Mouse (Mus musculus): ENCODE measurements around the gene Tubg1.
"Not testable (repeated sequence)": the region's sequence is repeated elsewhere in the genome, so short reads cannot be mapped to it uniquely, and the experiment has no call there.

The Tubg1 gene

GRCm38 (mm10) chr11:101098231-101098630 lies 21.5 kb upstream of the Tubg1 start:
- no peak for DNase-seq (ENCODE audit: low read depth in 1 of 2, low spot score in 2 of 2)

- no peak for DNase-seq (ENCODE audit: low read depth in 1 of 2, low spot score in 2 of 2)
Measured at GRCm38 (mm10) chr11:101103011-101103410, 16.7 kb upstream of the Tubg1 start.

- DNase-seq (ENCODE audit: low read depth in 1 of 2, low spot score in 2 of 2): no peak
Measured at GRCm38 (mm10) chr11:101109351-101109750, 10.4 kb upstream of the Tubg1 start.

- no peak for DNase-seq (ENCODE audit: low read depth in 1 of 2, low spot score in 2 of 2)
Measured at GRCm38 (mm10) chr11:101110708-101111107, 9.0 kb upstream of the Tubg1 start.

- no peak for DNase-seq (ENCODE audit: low read depth in 1 of 2, low spot score in 2 of 2)
Measured at GRCm38 (mm10) chr11:101111178-101111577, 8.6 kb upstream of the Tubg1 start.

- DNase-seq (ENCODE audit: low read depth in 1 of 2, low spot score in 2 of 2): no peak
Measured at GRCm38 (mm10) chr11:101112186-101112585, 7.6 kb upstream of the Tubg1 start.

GRCm38 (mm10) chr11:101115564-101115963 lies 4.2 kb upstream of the Tubg1 start:
- peak; percentile 36 to 54 for DNase-seq (ENCODE audit: low read depth in 1 of 2, low spot score in 2 of 2)

GRCm38 (mm10) chr11:101118105-101118504 lies 1.6 kb upstream of the Tubg1 start:
- DNase-seq (ENCODE audit: low read depth in 1 of 2, low spot score in 2 of 2): no peak

- DNase-seq (ENCODE audit: low read depth in 1 of 2, low spot score in 2 of 2): no peak
Measured at GRCm38 (mm10) chr11:101119131-101119760, 492 bp upstream of the Tubg1 start.

- no peak for DNase-seq (ENCODE audit: low read depth in 1 of 2, low spot score in 2 of 2)
Measured at GRCm38 (mm10) chr11:101120545-101121188, 929 bp downstream of the Tubg1 start.

GRCm38 (mm10) chr11:101124494-101124893 lies 4.8 kb downstream of the Tubg1 start:
- not testable (repeated sequence) for DNase-seq (ENCODE audit: low read depth in 1 of 2, low spot score in 2 of 2)

- not testable (repeated sequence) for DNase-seq (ENCODE audit: low read depth in 1 of 2, low spot score in 2 of 2)
Measured at GRCm38 (mm10) chr11:101125008-101125407, 5.3 kb downstream of the Tubg1 start.

GRCm38 (mm10) chr11:101127075-101127474 lies 7.3 kb downstream of the Tubg1 start:
- no peak for DNase-seq (ENCODE audit: low read depth in 1 of 2, low spot score in 2 of 2)

GRCm38 (mm10) chr11:101128996-101129577 lies 9.3 kb downstream of the Tubg1 start:
- no peak for DNase-seq (ENCODE audit: low read depth in 1 of 2, low spot score in 2 of 2)

- no peak for DNase-seq (ENCODE audit: low read depth in 1 of 2, low spot score in 2 of 2)
Measured at GRCm38 (mm10) chr11:101130056-101130756, 10.5 kb downstream of the Tubg1 start.

GRCm38 (mm10) chr11:101131187-101131586 lies 11.4 kb downstream of the Tubg1 start:
- no peak for DNase-seq (ENCODE audit: low read depth in 1 of 2, low spot score in 2 of 2)

- DNase-seq (ENCODE audit: low read depth in 1 of 2, low spot score in 2 of 2): no peak
Measured at GRCm38 (mm10) chr11:101131701-101132100, 12.0 kb downstream of the Tubg1 start.

GRCm38 (mm10) chr11:101133037-101133436 lies 13.3 kb downstream of the Tubg1 start:
- DNase-seq (ENCODE audit: low read depth in 1 of 2, low spot score in 2 of 2): no peak

- DNase-seq (ENCODE audit: low read depth in 1 of 2, low spot score in 2 of 2): no peak
Measured at GRCm38 (mm10) chr11:101134217-101134865, 14.6 kb downstream of the Tubg1 start.

GRCm38 (mm10) chr11:101137000-101137399 lies 17.3 kb downstream of the Tubg1 start:
- no peak for DNase-seq (ENCODE audit: low read depth in 1 of 2, low spot score in 2 of 2)

GRCm38 (mm10) chr11:101138536-101139181 lies 18.9 kb downstream of the Tubg1 start:
- DNase-seq (ENCODE audit: low read depth in 1 of 2, low spot score in 2 of 2): no peak

Data from monocyte, adult 2 months (primary cell).